ENCODE assay signal across 8 mouse cellular contexts in the genomic region with DNA sequence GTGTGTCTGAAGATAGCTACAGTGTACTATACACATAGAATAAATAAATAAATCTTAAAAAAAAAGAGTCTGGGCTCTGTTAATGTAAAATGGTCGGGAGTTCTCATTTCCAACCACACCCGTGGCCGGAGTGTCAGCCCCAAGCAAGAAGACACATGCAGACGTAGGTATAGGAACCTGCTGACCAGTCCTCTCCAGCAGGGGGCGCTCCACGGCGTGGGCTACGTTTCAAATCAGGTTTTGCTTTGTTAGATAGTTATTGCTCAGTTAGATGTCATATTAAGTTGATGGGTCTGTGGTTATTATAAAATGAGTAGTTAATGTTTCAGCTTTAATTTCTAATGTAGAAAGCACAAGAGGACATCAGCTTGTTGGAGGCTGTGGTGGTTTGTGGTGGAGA. TPM values are rescaled to one million over a fixed set of nuclear protein-coding genes. Genes with fewer than 3 reads are reported as not detected.
DNase-seq lines count a peak whose midpoint lies in the region; ATAC-seq and TF ChIP-seq lines count a peak whose summit lies in the region.

No protein-coding gene starts in this region.

- ATAC-seq in cerebellum, adult (ENCODE audit: insufficient number of reproducible peaks, low FRiP score, low TSS enrichment) = no peak
- peak; percentile 52 for ATAC-seq in megakaryocyte, adult 5-6 weeks (ENCODE audit: poor library complexity, severe bottlenecking)

- peaks cover 37% of the 10 kb centered on the region for H3K4me1 ChIP-seq in E14TG2a.4 (replicated peaks; ENCODE audit: low read depth, low read length)

- H3K27me3 ChIP-seq in E14TG2a.4 (ENCODE audit: insufficient read depth, low read length) = no peaks in the 10 kb centered on the region

- TF ChIP-seq CTCF in E14TG2a.4 (conservative IDR thresholded peaks at IDR 0.05; ENCODE audit: low read length) = peak; percentile 84

- H3K9me3 ChIP-seq in E14TG2a.4 (ENCODE audit: low read length) = no peaks in the 10 kb centered on the region

- H3K4me3 ChIP-seq in E14TG2a.4 (replicated peaks; ENCODE audit: low read length) = no peak overlapping the region

- H3K36me3 ChIP-seq in E14TG2a.4 (ENCODE audit: insufficient read depth, low read length) = no peaks in the 10 kb centered on the region

- peak; percentile 9 to 28 for DNase-seq in cerebellum, adult 18-20 months
- DNase-seq in layer of hippocampus, adult 11-12 months (ENCODE audit: low spot score) = peak; percentile 36
- DNase-seq in layer of hippocampus, adult 8-10 months (ENCODE audit: low spot score in 2 of 2) = no peak
- DNase-seq in embryo, embryonic 10 days (ENCODE audit: low spot score) = peak; percentile 52
- no peak for DNase-seq in yolk sac, embryonic 10.5 days (ENCODE audit: low spot score)

RNA-seq across cellular contexts. Expression of gene Zfp64, which starts 52.8 kb away (rescaled TPM):
- total RNA-seq in layer of hippocampus, adult 8-10 months (2022) = 10 to 100 TPM; 14.5 to 20.1 (median 16.6) TPM
- 6.7 and 8.8 TPM in 2 replicates for total RNA-seq in megakaryocyte, adult 5-6 weeks (2015)
- total RNA-seq in megakaryocyte, adult 5-6 weeks (2017) = 13.8 and 17.2 TPM in 2 replicates

Comparison
In these comparisons a context has a peak if more than half of its experiments do, and no peak if none do; other contexts are left out.
1. DNase-seq: peak in cerebellum, adult 18-20 months (2 of 2), layer of hippocampus, adult 11-12 months (single experiment) and embryo, embryonic 10 days (single experiment); none in layer of hippocampus, adult 8-10 months (0 of 2) and yolk sac, embryonic 10.5 days (single experiment).